Comparison of ENCODE assay signal across 15 mouse cellular contexts in genomic region chr5:35608559-35608958, GRCm38 (mm10). TPM values are rescaled to one million over a fixed set of nuclear protein-coding genes. Genes with fewer than 3 reads are reported as not detected.
A peak's percentile ranks its signal among the peaks of the same experiment; 100 is the strongest.
DNase-seq lines count a peak whose midpoint lies in the region; ATAC-seq and TF ChIP-seq lines count a peak whose summit lies in the region.
"Had no signal": no experiment of that assay in that cellular context is flagged by ENCODE, and none has a peak within 500 bp of the region (broad histone marks: within the 10 kb centered on the region; RNA-seq: fewer than 3 reads in every experiment).

No protein-coding gene starts in this region.

- no peak overlapping the region for H3K4me3 ChIP-seq in hindbrain, embryonic 11.5 days (ENCODE audit: low read depth, low read length)
- H3K4me3 ChIP-seq in hindbrain, embryonic 16.5 days (ENCODE audit: low read length), result no peak overlapping the region
- H3K4me3 ChIP-seq in testis, adult 2 months (ENCODE audit: control insufficient read depth, low read depth, low read length), result peak overlapping the region; percentile 82
- H3K4me3 ChIP-seq in hindbrain, embryonic 13.5 days, result no peak overlapping the region
- no peak overlapping the region for H3K4me3 ChIP-seq in neural tube, embryonic 15.5 days (replicated peaks)
- H3K4me3 ChIP-seq in intestine, embryonic 15.5 days (replicated peaks), result no peak overlapping the region
- H3K4me3 ChIP-seq: midbrain, embryonic 13.5 days had no signal

- 0 out of 2 replicates have a peak overlapping the region, but pooled peaks have one; percentile 25 for H3K27ac ChIP-seq in hindbrain, embryonic 11.5 days (ENCODE audit: low read depth, low read length)
- no peak overlapping the region for H3K27ac ChIP-seq in hindbrain, embryonic 16.5 days (ENCODE audit: low read depth, low read length)
- no peak overlapping the region for H3K27ac ChIP-seq in testis, adult 2 months (ENCODE audit: control insufficient read depth, insufficient read depth, low read depth, low read length)
- 0 out of 2 replicates have a peak overlapping the region, but pooled peaks have one; percentile 8 for H3K27ac ChIP-seq in hindbrain, embryonic 13.5 days
- H3K27ac ChIP-seq in neural tube, embryonic 15.5 days (replicated peaks), result 0 out of 2 replicates have a peak overlapping the region, but pooled peaks have one; percentile 23
- no peak overlapping the region for H3K27ac ChIP-seq in intestine, embryonic 15.5 days

- H3K9ac ChIP-seq in hindbrain, embryonic 11.5 days (ENCODE audit: low read depth, low read length), result no peak overlapping the region
- no peak overlapping the region for H3K9ac ChIP-seq in hindbrain, embryonic 16.5 days (ENCODE audit: low read depth, low read length)
- H3K9ac ChIP-seq in hindbrain, embryonic 13.5 days, result peak overlapping the region; percentile 35; the same call in 1 of the 2 replicates
- no peak overlapping the region; the same call in 1 of the 2 replicates for H3K9ac ChIP-seq in neural tube, embryonic 15.5 days (replicated peaks)
- H3K9ac ChIP-seq in intestine, embryonic 15.5 days, result no peak overlapping the region
- H3K9ac ChIP-seq: lung, embryonic 14.5 days had no signal

- TF ChIP-seq POLR2A in testis, adult 2 months (IDR thresholded peaks at IDR 0.05; ENCODE audit: control insufficient read depth, low read depth, low read length), result no peak

- WGBS in hindbrain, embryonic 11.5 days, result 78% methylated on average over 5 of the region's 5 CpGs
- 82% methylated on average over 5 of the region's 5 CpGs for WGBS in hindbrain, embryonic 16.5 days
- 85% methylated on average over 5 of the region's 5 CpGs for WGBS in hindbrain, embryonic 13.5 days
- WGBS in neural tube, embryonic 15.5 days, result 90% methylated on average over 5 of the region's 5 CpGs
- WGBS in intestine, embryonic 15.5 days, result 83% methylated on average over 5 of the region's 5 CpGs

- TF ChIP-seq CTCF in testis, adult 2 months (IDR thresholded peaks at IDR 0.05; ENCODE audit: control insufficient read depth, insufficient read depth, insufficient replicate concordance, low read depth, low read length), result no peak

- H3K27me3 ChIP-seq in hindbrain, embryonic 11.5 days (ENCODE audit: control insufficient read depth, insufficient read depth, low read length), result no peaks in the 10 kb centered on the region
- no peaks in the 10 kb centered on the region for H3K27me3 ChIP-seq in hindbrain, embryonic 16.5 days (replicated peaks; ENCODE audit: control insufficient read depth, insufficient read depth, low read length)
- H3K27me3 ChIP-seq in testis, adult 2 months (ENCODE audit: control insufficient read depth, insufficient read depth, low read length), result no peaks in the 10 kb centered on the region
- H3K27me3 ChIP-seq in hindbrain, embryonic 13.5 days, result no peaks in the 10 kb centered on the region
- H3K27me3 ChIP-seq in neural tube, embryonic 15.5 days (replicated peaks), result no peaks in the 10 kb centered on the region
- no peaks in the 10 kb centered on the region for H3K27me3 ChIP-seq in intestine, embryonic 15.5 days (replicated peaks)
- H3K27me3 ChIP-seq: midbrain, embryonic 13.5 days had no signal

- H3K4me1 ChIP-seq in hindbrain, embryonic 11.5 days (replicated peaks; ENCODE audit: control insufficient read depth, insufficient read depth, low read length), result peaks cover 12% of the 10 kb centered on the region; the same call in 1 of the 2 replicates
- H3K4me1 ChIP-seq in hindbrain, embryonic 16.5 days (ENCODE audit: control insufficient read depth, insufficient read depth, low read depth, low read length), result peaks cover 14% of the 10 kb centered on the region
- H3K4me1 ChIP-seq in testis, adult 2 months (ENCODE audit: control insufficient read depth, insufficient read depth, low read length), result no peaks in the 10 kb centered on the region
- H3K4me1 ChIP-seq in hindbrain, embryonic 13.5 days (replicated peaks), result peaks cover 21% of the 10 kb centered on the region
- peaks cover 23% of the 10 kb centered on the region for H3K4me1 ChIP-seq in neural tube, embryonic 15.5 days
- H3K4me1 ChIP-seq in intestine, embryonic 15.5 days (replicated peaks), result peaks cover 20% of the 10 kb centered on the region

- ATAC-seq in hindbrain, embryonic 11.5 days (ENCODE audit: low FRiP score), result no peak
- no peak for ATAC-seq in hindbrain, embryonic 16.5 days
- no peak for ATAC-seq in hindbrain, embryonic 13.5 days (ENCODE audit: low FRiP score)
- ATAC-seq in neural tube, embryonic 15.5 days (ENCODE audit: low FRiP score), result no peak
- ATAC-seq in intestine, embryonic 15.5 days, result no peak
- ATAC-seq: CD4-positive, CD25-positive, alpha-beta regulatory T cell, adult 4 months had no signal

- no peaks in the 10 kb centered on the region for H3K36me3 ChIP-seq in hindbrain, embryonic 11.5 days (ENCODE audit: control insufficient read depth, insufficient read depth, low read length)
- H3K36me3 ChIP-seq in hindbrain, embryonic 16.5 days (ENCODE audit: control insufficient read depth, insufficient read depth, low read length), result peaks cover 4% of the 10 kb centered on the region; the same call in 1 of the 2 replicates
- H3K36me3 ChIP-seq in testis, adult 2 months (ENCODE audit: control insufficient read depth, insufficient read depth, low read length), result peaks cover 2% of the 10 kb centered on the region
- peaks cover 46% of the 10 kb centered on the region for H3K36me3 ChIP-seq in hindbrain, embryonic 13.5 days
- H3K36me3 ChIP-seq in neural tube, embryonic 15.5 days, result peaks cover 31% of the 10 kb centered on the region; the same call in 1 of the 2 replicates
- H3K36me3 ChIP-seq in intestine, embryonic 15.5 days, result no peaks in the 10 kb centered on the region

- no peaks in the 10 kb centered on the region for H3K9me3 ChIP-seq in hindbrain, embryonic 11.5 days (ENCODE audit: control insufficient read depth, low read length)
- no peaks in the 10 kb centered on the region for H3K9me3 ChIP-seq in hindbrain, embryonic 16.5 days (ENCODE audit: control insufficient read depth, low read length)
- H3K9me3 ChIP-seq in hindbrain, embryonic 13.5 days, result no peaks in the 10 kb centered on the region
- no peaks in the 10 kb centered on the region for H3K9me3 ChIP-seq in neural tube, embryonic 15.5 days (replicated peaks)
- H3K9me3 ChIP-seq in intestine, embryonic 15.5 days, result no peaks in the 10 kb centered on the region
- H3K9me3 ChIP-seq: G1E; midbrain, embryonic 13.5 days had no signal

- no peak overlapping the region for H3K4me2 ChIP-seq in hindbrain, embryonic 11.5 days (replicated peaks; ENCODE audit: low read depth, low read length)
- no peak overlapping the region for H3K4me2 ChIP-seq in hindbrain, embryonic 16.5 days (ENCODE audit: low read length)
- H3K4me2 ChIP-seq in hindbrain, embryonic 13.5 days, result no peak overlapping the region
- no peak overlapping the region for H3K4me2 ChIP-seq in neural tube, embryonic 15.5 days
- H3K4me2 ChIP-seq in intestine, embryonic 15.5 days (replicated peaks), result no peak overlapping the region
- H3K4me2 ChIP-seq: liver, embryonic 11.5 days; lung, embryonic 14.5 days; midbrain, embryonic 13.5 days had no signal

- DNase-seq in hindbrain, embryonic 11.5 days (ENCODE audit: low spot score), result no peak
- DNase-seq in testis, postnatal 10 days (ENCODE audit: low spot score), result no peak
- DNase-seq in B cell, adult 2 months, result no peak
- DNase-seq: cerebellum, adult 11 months; kidney, adult 18-20 months had no signal

RNA-seq across cellular contexts. Expression of gene Acox3, which starts 25.7 kb away (rescaled TPM):
- polyA plus RNA-seq in hindbrain, embryonic 11.5 days (2014; fragmentation: Nextera tagmentation; extraction: Ambion mirVana), result 14.7 and 15.1 TPM in 2 replicates
- 12.0 and 13.2 TPM in 2 replicates for polyA plus RNA-seq in hindbrain, embryonic 16.5 days (2015; fragmentation: Nextera tagmentation; extraction: Ambion mirVana)
- 45.2 and 52.9 TPM in 2 replicates for polyA plus RNA-seq in testis, adult 2 months (2012; rRNA removed)
- 16.0 and 16.3 TPM in 2 replicates for polyA plus RNA-seq in hindbrain, embryonic 13.5 days (2015; fragmentation: Nextera tagmentation; extraction: Ambion mirVana)
- polyA plus RNA-seq in neural tube, embryonic 15.5 days (2015; fragmentation: Nextera tagmentation; extraction: Ambion mirVana), result 12.7 and 13.5 TPM in 2 replicates
- 13.2 and 13.8 TPM in 2 replicates for polyA plus RNA-seq in intestine, embryonic 15.5 days (2015; fragmentation: Nextera tagmentation; extraction: Ambion mirVana)

RNA-seq across cellular contexts. Expression of gene Trmt44, which starts 33.7 kb away (rescaled TPM):
- 7.8 and 9.3 TPM in 2 replicates for polyA plus RNA-seq in hindbrain, embryonic 11.5 days (2014; fragmentation: Nextera tagmentation; extraction: Ambion mirVana)
- polyA plus RNA-seq in hindbrain, embryonic 16.5 days (2015; fragmentation: Nextera tagmentation; extraction: Ambion mirVana), result 6.2 and 6.4 TPM in 2 replicates
- 4.7 and 4.8 TPM in 2 replicates for polyA plus RNA-seq in testis, adult 2 months (2012; rRNA removed)
- polyA plus RNA-seq in hindbrain, embryonic 13.5 days (2015; fragmentation: Nextera tagmentation; extraction: Ambion mirVana), result 7.5 and 8.2 TPM in 2 replicates
- polyA plus RNA-seq in neural tube, embryonic 15.5 days (2015; fragmentation: Nextera tagmentation; extraction: Ambion mirVana), result 5.3 and 6.9 TPM in 2 replicates
- polyA plus RNA-seq in intestine, embryonic 15.5 days (2015; fragmentation: Nextera tagmentation; extraction: Ambion mirVana), result 8.1 and 8.5 TPM in 2 replicates

Comparison
In these comparisons a context has a peak if more than half of its experiments do, and no peak if none do; other contexts are left out.
1. H3K27ac ChIP-seq: peak in hindbrain, embryonic 11.5 days (single experiment), hindbrain, embryonic 13.5 days (single experiment) and neural tube, embryonic 15.5 days (single experiment); none in hindbrain, embryonic 16.5 days (single experiment), testis, adult 2 months (single experiment) and intestine, embryonic 15.5 days (single experiment).